Mouse (Mus musculus) forebrain, embryonic 11.5 days (tissue): ENCODE data around the gene Itprip. TPM values are rescaled to one million over a fixed set of nuclear protein-coding genes. Genes with fewer than 3 reads are reported as not detected.

ENCODE experiments used
- ATAC-seq: fragments of 200-750 bp; cut with Nextera tagmentation; replicated peaks from 2 replicates; pipeline ENCODE4 v1.8.0; 2017; ENCODE audit warnings: moderate TSS enrichment; ENCODE audit not compliant: low FRiP score
- DNase-seq: peaks from one replicate; pipeline ENCODE4 v3.0.0-alpha.2; 2017; ENCODE audit warnings: low spot score
- H3K27ac ChIP-seq: fragments of 300-500 bp; sonication (generic); 2 replicates; pipeline ENCODE4 v1.5.1; 2014; ENCODE audit warnings: low read depth, low read length
- H3K27me3 ChIP-seq: fragments of 300-500 bp; sonication (generic); 2 replicates; pipeline ENCODE4 v1.6.1; 2014; ENCODE audit warnings: mild to moderate bottlenecking, low read length, mixed read lengths; ENCODE audit not compliant: control insufficient read depth, insufficient read depth
- H3K36me3 ChIP-seq: fragments of 300-500 bp; sonication (generic); 2 replicates; pipeline ENCODE4 v1.6.1; 2014; ENCODE audit warnings: mild to moderate bottlenecking, low read length, moderate library complexity, mixed read lengths; ENCODE audit not compliant: control insufficient read depth, insufficient read depth
- H3K4me1 ChIP-seq: fragments of 300-500 bp; sonication (generic); replicated peaks from 2 replicates; pipeline ENCODE4 v1.6.1; 2014; ENCODE audit warnings: low read length, mixed read lengths; ENCODE audit not compliant: control insufficient read depth, insufficient read depth
- H3K4me2 ChIP-seq: fragments of 300-500 bp; sonication (generic); 2 replicates; pipeline ENCODE4 v1.6.1; 2014; ENCODE audit warnings: low read depth, mild to moderate bottlenecking, low read length, moderate library complexity, mixed read lengths; ENCODE audit not compliant: severe bottlenecking
- H3K4me3 ChIP-seq: fragments of 300-500 bp; sonication (generic); 2 replicates; pipeline ENCODE4 v1.5.1; 2014; ENCODE audit warnings: low read depth, low read length
- H3K9ac ChIP-seq: fragments of 300-500 bp; sonication (generic); 2 replicates; pipeline ENCODE4 v1.6.1; 2014; ENCODE audit warnings: low read length
- H3K9me3 ChIP-seq: fragments of 300-500 bp; sonication (generic); 2 replicates; pipeline ENCODE4 v1.6.1; 2016; ENCODE audit warnings: low read length, mixed read lengths; ENCODE audit not compliant: control insufficient read depth
- WGBS: fragments of 180-500 bp; shearing (Covaris S2); extraction: QIAGEN DNeasy Blood & Tissue Kit; methylation state at CpG from one replicate; pipeline ENCODE4 v1.1.7; 2014; 5-methylcytosine and 5-hydroxymethylcytosine counted together
- polyA plus RNA-seq: library from polyadenylated mRNA; unstranded; fragments of >200 nt; fragmentation: Nextera tagmentation; extraction: Ambion mirVana; gene quantifications from 2 replicates; pipeline ENCODE4 v1.2.1, GENCODE M21; 2014

Gene Itprip
- polyA plus RNA-seq, 1 experiment from 2014 or later: 20.4 TPM

- Histone ChIP-seq H3K27ac (no peak overlapping the region), H3K4me2 (no peak overlapping the region), H3K4me3 (no peak overlapping the region), H3K4me1 (no peaks in the 10 kb centered on the region), H3K9me3 (no peaks in the 10 kb centered on the region), H3K27me3 (no peaks in the 10 kb centered on the region), H3K36me3 (no peaks in the 10 kb centered on the region), H3K9ac (no peak overlapping the region)
- ATAC-seq (no peak), DNase-seq (no peak)
- WGBS: 90% methylated on average over 11 of the region's 11 CpGs
These were observed 33.2 kb downstream of the Itprip start for GRCm38 (mm10) chr19:47885886-47886285.

GRCm38 (mm10) chr19:47885191-47885743 is 33.8 kb downstream of the Itprip start:
- no peak overlapping the region for H3K9ac ChIP-seq
- DNase-seq (no peak), ATAC-seq (no peak)
- H3K36me3 ChIP-seq: no peaks in the 10 kb centered on the region
- H3K4me3 ChIP-seq: no peak overlapping the region
- no peaks in the 10 kb centered on the region for H3K9me3 ChIP-seq
- WGBS: 76% methylated on average over 7 of the region's 7 CpGs
- H3K4me1 ChIP-seq: no peaks in the 10 kb centered on the region
- H3K27ac ChIP-seq: no peak overlapping the region
- H3K27me3 ChIP-seq: no peaks in the 10 kb centered on the region
- H3K4me2 ChIP-seq: no peak overlapping the region

GRCm38 (mm10) chr19:47884296-47885085 is 34.6 kb downstream of the Itprip start:
- Histone ChIP-seq H3K36me3 (no peaks in the 10 kb centered on the region), H3K9ac (no peak overlapping the region), H3K4me3 (no peak overlapping the region), H3K27me3 (no peaks in the 10 kb centered on the region), H3K9me3 (no peaks in the 10 kb centered on the region), H3K4me1 (no peaks in the 10 kb centered on the region), H3K4me2 (no peak overlapping the region), H3K27ac (no peak overlapping the region)
- whole genome bisulfite sequencing: 89% methylated on average over 13 of the region's 13 CpGs
- ATAC-seq: no peak
- DNase-seq: no peak

GRCm38 (mm10) chr19:47882882-47883254 is 36.2 kb downstream of the Itprip start:
- ATAC-seq: peak; percentile 59
- no peak overlapping the region for H3K4me2 ChIP-seq
- no peak overlapping the region for H3K9ac ChIP-seq
- no peaks in the 10 kb centered on the region for H3K27me3 ChIP-seq
- DNase-seq: no peak
- no peaks in the 10 kb centered on the region for H3K36me3 ChIP-seq
- no peaks in the 10 kb centered on the region for H3K4me1 ChIP-seq
- H3K9me3 ChIP-seq: no peaks in the 10 kb centered on the region
- H3K4me3 ChIP-seq: no peak overlapping the region
- no peak overlapping the region for H3K27ac ChIP-seq
- 73% methylated on average over 9 of the region's 9 CpGs for WGBS

- peak; percentile 80 for ATAC-seq
- H3K4me1 ChIP-seq: no peaks in the 10 kb centered on the region
- H3K27me3 ChIP-seq: no peaks in the 10 kb centered on the region
- 29% methylated on average over 11 of the region's 11 CpGs for WGBS
- H3K9me3 ChIP-seq: no peaks in the 10 kb centered on the region
- no peak overlapping the region for H3K9ac ChIP-seq
- no peak overlapping the region for H3K4me3 ChIP-seq
- H3K4me2 ChIP-seq: no peak overlapping the region
- H3K36me3 ChIP-seq: no peaks in the 10 kb centered on the region
- H3K27ac ChIP-seq: no peak overlapping the region
- peak; percentile 95 for DNase-seq
These were observed 36.8 kb downstream of the Itprip start for GRCm38 (mm10) chr19:47882151-47882881.

GRCm38 (mm10) chr19:47881538-47881937 is 37.6 kb downstream of the Itprip start:
- H3K4me1 ChIP-seq: no peaks in the 10 kb centered on the region
- no peaks in the 10 kb centered on the region for H3K36me3 ChIP-seq
- 86% methylated on average over 7 of the region's 7 CpGs for WGBS
- DNase-seq (no peak), ATAC-seq (no peak)
- H3K4me3 ChIP-seq: no peak overlapping the region
- H3K9ac ChIP-seq: no peak overlapping the region
- no peaks in the 10 kb centered on the region for H3K9me3 ChIP-seq
- no peak overlapping the region for H3K27ac ChIP-seq
- no peaks in the 10 kb centered on the region for H3K27me3 ChIP-seq
- H3K4me2 ChIP-seq: no peak overlapping the region

- H3K9ac ChIP-seq: no peak overlapping the region
- no peak overlapping the region for H3K27ac ChIP-seq
- no peak overlapping the region for H3K4me2 ChIP-seq
- no peak overlapping the region for H3K4me3 ChIP-seq
- H3K9me3 ChIP-seq: no peaks in the 10 kb centered on the region
- no peaks in the 10 kb centered on the region for H3K4me1 ChIP-seq
- DNase-seq (no peak), ATAC-seq (no peak)
- no peaks in the 10 kb centered on the region for H3K27me3 ChIP-seq
- WGBS: 86% methylated on average over 15 of the region's 15 CpGs
- H3K36me3 ChIP-seq: no peaks in the 10 kb centered on the region
These were observed 42.8 kb downstream of the Itprip start for GRCm38 (mm10) chr19:47876252-47876651.

- DNase-seq (no peak), ATAC-seq (no peak)
- no peak overlapping the region for H3K9ac ChIP-seq
- no peaks in the 10 kb centered on the region for H3K36me3 ChIP-seq
- H3K4me2 ChIP-seq: no peak overlapping the region
- no peaks in the 10 kb centered on the region for H3K4me1 ChIP-seq
- 21% methylated on average over 10 of the region's 10 CpGs for WGBS
- no peak overlapping the region for H3K27ac ChIP-seq
- no peak overlapping the region for H3K4me3 ChIP-seq
- no peaks in the 10 kb centered on the region for H3K9me3 ChIP-seq
- no peaks in the 10 kb centered on the region for H3K27me3 ChIP-seq
These were observed 47.6 kb downstream of the Itprip start for GRCm38 (mm10) chr19:47871515-47871914.
